Mouse (Mus musculus): ENCODE results near the gene Anxa2. TPM values are rescaled to one million over a fixed set of nuclear protein-coding genes. Genes with fewer than 3 reads are reported as not detected.

Anxa2 gene
- polyA plus RNA-seq, 1 experiment from 2014 or later, result 187 TPM

DNA sequence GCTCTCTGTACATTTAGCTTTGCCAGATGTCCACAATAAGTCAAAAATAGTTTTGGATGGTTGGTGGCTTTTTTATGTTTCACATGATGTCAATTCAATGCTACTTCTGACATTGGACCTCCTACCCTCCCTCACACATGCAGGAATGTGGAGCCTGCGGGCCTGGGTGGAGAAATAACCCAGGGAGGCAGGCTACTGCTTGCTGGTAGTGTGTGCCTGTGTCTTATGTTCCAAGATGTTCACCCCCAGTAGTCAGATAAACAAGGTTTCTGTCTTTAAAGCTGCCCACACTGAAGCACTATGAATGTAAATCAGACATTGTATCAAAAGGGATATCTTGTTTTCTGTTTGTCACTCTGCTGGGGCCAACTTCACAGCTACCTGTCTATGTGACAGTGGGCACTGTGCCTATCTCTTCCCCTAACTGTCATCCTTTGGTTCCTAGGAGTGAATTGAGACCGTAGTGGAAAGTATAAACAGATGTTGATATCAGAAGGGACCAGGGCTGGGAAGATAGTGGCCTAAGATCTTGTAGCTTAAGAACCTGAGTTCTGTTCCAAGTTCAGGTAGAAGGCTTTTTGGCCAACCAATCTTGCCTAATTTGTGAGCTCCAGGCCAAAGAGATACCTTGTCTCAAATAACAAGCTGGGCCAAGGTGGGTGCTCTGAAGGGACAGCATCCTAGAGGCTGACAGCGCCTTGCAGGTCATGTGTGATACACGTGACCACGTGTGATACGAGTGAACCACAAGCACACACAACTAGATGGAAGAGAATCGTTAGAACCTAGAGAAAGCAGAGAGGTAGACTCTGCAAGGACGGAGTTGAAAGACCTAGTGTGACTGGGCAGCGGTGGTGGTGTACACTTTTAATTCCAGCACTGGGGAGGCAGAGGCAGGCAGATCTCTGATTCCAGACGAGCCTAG is 1.3 kb upstream of the Anxa2 start:
- ATAC-seq (ENCODE audit: low FRiP score), result no peak

DNA sequence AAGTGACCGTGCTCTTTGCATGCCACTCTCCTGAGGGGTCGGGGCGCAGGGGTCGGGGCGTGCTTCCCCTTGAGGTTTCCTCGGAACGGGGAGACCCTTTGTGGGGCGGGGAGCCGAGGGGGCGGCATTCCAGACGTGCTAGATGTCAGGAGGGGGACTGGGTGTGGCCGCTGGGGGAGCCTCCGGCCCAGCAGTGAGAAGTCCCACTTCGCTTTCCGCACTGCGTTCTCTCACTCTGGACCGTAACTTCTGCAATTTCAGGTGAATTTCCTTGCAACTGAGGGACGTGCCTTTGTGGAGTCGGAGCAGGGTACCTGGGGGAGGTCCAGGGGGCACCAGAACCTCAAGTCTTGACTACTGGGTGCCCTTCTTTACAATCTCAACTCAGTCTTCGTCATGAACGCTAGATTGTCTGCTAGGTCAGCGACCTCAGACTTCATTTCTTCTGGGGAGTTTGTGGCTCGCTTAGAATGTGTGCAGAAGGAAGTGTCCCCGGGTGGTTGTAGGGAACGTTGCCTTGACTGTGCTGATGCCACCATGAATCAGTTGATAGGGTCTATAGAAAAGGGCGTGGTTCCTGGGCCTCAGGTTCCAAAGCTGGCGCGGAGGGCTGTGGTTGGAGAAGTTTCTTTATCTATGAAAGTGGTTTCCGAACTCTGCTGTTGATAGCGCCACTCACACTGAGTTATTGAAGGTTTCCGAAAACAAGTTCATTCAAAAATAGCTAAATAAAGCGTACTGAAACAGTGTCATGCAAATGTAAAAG is 664 bp downstream of the Anxa2 start:
- H3K36me3 ChIP-seq, result no peaks in the 10 kb centered on the region
- H3K9me3 ChIP-seq, result no peaks in the 10 kb centered on the region
- ATAC-seq (ENCODE audit: low FRiP score), result peak; percentile 37; the same call in 1 of the 2 replicates
- H3K27ac ChIP-seq, result peak overlapping the region; percentile 83
- peak overlapping the region; percentile 73 for H3K9ac ChIP-seq
- peak overlapping the region; percentile 65 for H3K4me2 ChIP-seq
- WGBS, result 7% methylated on average over 32 of the region's 32 CpGs
- H3K27me3 ChIP-seq, result peaks cover 30% of the 10 kb centered on the region
- H3K4me3 ChIP-seq, result peak overlapping the region; percentile 49
- peaks cover 40% of the 10 kb centered on the region for H3K4me1 ChIP-seq (replicated peaks)

More for the DNA sequence above, 1.3 kb upstream of the Anxa2 start:
- H3K4me1 ChIP-seq (replicated peaks), result peaks cover 25% of the 10 kb centered on the region
- no peak overlapping the region for H3K9ac ChIP-seq
- no peak overlapping the region for H3K4me3 ChIP-seq
- H3K27me3 ChIP-seq, result peaks cover 30% of the 10 kb centered on the region
- H3K36me3 ChIP-seq, result no peaks in the 10 kb centered on the region
- 0 out of 2 replicates have a peak overlapping the region, but pooled peaks have one; percentile 83 for H3K27ac ChIP-seq
- no peak overlapping the region for H3K4me2 ChIP-seq
- H3K9me3 ChIP-seq, result no peaks in the 10 kb centered on the region
- WGBS, result 95% methylated on average over 10 of the region's 10 CpGs

DNA sequence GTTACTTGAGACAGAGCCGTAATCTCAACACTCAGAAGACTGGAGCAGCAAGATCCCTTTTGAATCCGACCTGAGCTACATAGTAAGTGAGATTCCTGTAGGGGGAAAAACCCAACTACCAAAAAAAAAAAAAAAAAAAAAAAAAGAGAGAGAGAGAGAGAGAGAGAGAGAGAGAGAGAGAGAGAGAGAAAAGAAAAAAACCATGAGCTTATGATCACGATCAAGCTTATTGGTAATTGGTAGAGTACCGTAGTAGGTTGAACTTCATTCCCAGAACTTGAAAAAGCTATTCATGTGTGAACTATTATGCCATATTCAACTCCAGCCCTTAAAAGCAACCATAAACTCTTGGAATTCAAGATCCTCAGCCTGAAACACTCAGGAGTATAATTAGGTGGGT is 1.3 kb downstream of the Anxa2 start:
- 69% methylated on average over 4 of the region's 4 CpGs for WGBS
- Histone ChIP-seq H3K9ac (0 out of 2 replicates have a peak overlapping the region, but pooled peaks have one; percentile 73), H3K9me3 (no peaks in the 10 kb centered on the region), H3K4me1 (replicated peaks) (peaks cover 42% of the 10 kb centered on the region), H3K27ac (peak overlapping the region; percentile 18; the same call in 1 of the 2 replicates), H3K4me3 (peak overlapping the region; percentile 49), H3K4me2 (peak overlapping the region; percentile 65), H3K36me3 (no peaks in the 10 kb centered on the region), H3K27me3 (peaks cover 30% of the 10 kb centered on the region)
- ATAC-seq (ENCODE audit: low FRiP score), result no peak

DNA sequence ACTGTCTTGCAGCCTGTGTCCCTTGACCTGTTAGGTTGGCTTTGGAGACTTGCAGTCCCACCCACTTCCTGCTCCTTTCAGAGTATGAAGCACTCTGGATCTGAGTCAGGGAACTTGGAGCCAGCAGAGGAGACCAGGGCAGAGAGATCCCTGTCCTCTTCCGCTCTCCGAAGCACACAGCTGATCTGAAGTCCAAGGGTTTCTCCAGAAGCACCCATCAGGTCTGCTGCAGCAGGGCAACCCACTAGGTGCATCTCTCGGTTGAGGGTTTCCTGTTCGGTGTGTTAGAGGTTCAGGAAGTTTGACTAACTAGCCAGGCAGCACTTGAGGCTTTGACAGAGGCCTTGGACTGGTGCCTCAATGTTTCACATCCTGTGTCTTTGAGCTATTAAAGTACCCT is 2.0 kb downstream of the Anxa2 start:
- Histone ChIP-seq H3K27ac (0 out of 2 replicates have a peak overlapping the region, but pooled peaks have one; percentile 3), H3K4me3 (no peak overlapping the region), H3K27me3 (peaks cover 30% of the 10 kb centered on the region), H3K4me1 (replicated peaks) (peaks cover 42% of the 10 kb centered on the region), H3K36me3 (no peaks in the 10 kb centered on the region), H3K4me2 (peak overlapping the region; percentile 65), H3K9ac (no peak overlapping the region), H3K9me3 (no peaks in the 10 kb centered on the region)
- ATAC-seq (ENCODE audit: low FRiP score), result no peak
- 79% methylated on average over 4 of the region's 4 CpGs for WGBS

DNA sequence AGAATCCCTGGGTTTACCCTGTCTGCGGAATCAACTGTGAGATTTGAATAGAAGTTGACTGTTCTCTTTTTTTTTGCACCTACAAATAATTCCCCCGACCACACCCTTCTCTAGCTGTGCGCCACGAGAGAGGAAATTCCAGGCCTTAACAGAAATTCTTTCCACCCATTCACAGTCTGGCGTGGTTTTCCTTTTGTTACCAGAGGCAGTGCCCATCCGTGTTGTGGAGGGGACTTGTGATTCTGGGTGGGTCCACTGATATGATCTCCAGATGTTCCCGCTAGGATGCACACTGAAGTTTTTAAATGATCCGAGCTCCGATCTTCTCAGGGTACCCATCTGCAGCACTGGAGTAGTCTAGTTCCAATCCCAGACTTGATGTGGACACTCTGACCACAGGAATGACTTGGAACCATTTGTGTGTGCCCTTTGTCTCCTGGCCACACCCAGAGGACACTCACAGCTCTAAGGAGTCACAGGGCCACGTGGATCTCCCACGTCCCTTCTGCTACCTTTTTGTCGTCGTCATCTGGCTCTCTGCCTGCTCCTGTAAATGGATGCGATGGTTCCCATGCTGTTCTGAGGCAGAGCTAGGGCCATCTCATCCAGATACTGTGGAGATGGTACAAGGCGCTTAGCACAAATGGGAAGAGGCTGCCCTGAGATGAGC is 3.1 kb downstream of the Anxa2 start:
- Histone ChIP-seq H3K9me3 (no peaks in the 10 kb centered on the region), H3K36me3 (no peaks in the 10 kb centered on the region), H3K27me3 (peaks cover 30% of the 10 kb centered on the region), H3K4me3 (no peak overlapping the region), H3K4me2 (0 out of 2 replicates have a peak overlapping the region, but pooled peaks have one; percentile 0), H3K9ac (no peak overlapping the region), H3K4me1 (replicated peaks) (peaks cover 42% of the 10 kb centered on the region), H3K27ac (no peak overlapping the region; the same call in 1 of the 2 replicates)
- ATAC-seq (ENCODE audit: low FRiP score), result no peak
- WGBS, result 84% methylated on average over 15 of the region's 15 CpGs

DNA sequence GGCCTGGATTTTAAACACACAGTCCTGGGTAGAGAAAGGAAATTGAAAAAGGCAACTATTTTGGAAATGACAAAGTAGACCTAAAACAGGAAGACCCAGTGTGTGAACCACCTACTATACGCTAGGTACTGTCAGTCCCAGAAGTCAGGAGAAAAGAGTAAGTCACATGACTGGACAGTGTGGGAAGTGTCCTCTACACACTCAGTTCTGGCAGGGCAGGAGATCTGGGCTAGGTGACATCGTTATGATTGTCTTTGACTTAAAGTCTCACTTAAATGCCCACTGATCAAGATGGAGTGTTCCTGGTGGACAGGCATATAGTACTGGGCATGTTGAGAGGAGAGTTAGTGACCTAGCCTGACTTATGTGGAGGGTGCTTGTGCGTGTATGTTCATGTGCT is 3.7 kb downstream of the Anxa2 start:
- Histone ChIP-seq H3K27me3 (peaks cover 30% of the 10 kb centered on the region), H3K4me1 (replicated peaks) (peaks cover 42% of the 10 kb centered on the region), H3K9me3 (no peaks in the 10 kb centered on the region), H3K9ac (no peak overlapping the region), H3K4me2 (no peak overlapping the region), H3K27ac (no peak overlapping the region), H3K36me3 (no peaks in the 10 kb centered on the region), H3K4me3 (no peak overlapping the region)
- ATAC-seq (ENCODE audit: low FRiP score), result no peak
- WGBS, result 95% methylated on average over 3 of the region's 3 CpGs

DNA sequence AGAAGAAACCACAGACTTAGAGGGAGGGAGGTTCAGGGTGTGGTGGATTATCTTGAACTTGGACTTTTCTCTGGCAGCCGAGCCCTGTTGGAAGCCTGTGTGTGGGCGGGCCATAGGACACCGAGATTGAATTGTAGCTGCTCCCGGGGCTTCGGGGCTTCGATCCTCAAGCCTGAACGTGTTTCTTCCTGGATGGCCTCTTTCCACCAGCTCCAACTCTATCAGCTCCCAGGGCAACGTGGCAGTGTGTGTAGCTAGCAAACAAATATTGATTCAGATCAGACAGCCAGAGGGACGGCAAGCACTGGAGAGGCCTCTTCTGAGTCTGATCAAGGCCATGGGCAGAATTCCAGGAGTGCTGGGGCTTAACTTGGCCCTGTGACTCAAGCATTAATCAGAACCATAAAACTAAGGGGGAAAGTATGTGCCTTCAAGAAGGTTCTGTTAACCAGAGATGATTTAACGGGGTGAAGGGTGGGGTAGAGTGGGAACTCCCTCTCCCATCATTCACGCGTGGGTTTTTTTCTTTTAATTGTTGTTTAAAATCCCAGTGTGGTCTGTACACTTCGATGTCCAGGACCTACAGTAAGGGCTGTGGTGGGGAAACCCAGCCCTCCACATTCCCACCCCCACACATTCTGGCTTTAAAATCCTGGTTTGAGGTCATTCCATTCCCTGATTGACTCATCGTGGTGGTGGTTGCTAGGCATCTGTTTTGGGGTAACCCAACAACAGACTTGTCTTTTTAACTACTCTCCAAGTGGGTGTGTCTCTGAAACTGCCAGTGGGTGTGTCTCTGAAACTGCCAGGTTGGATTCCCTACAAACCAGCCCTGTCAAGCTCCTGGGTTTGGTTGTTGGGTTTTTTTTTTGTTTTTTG is 4.6 kb downstream of the Anxa2 start:
- no peak overlapping the region for H3K9ac ChIP-seq
- H3K36me3 ChIP-seq, result no peaks in the 10 kb centered on the region
- H3K27me3 ChIP-seq, result peaks cover 28% of the 10 kb centered on the region
- 61% methylated on average over 14 of the region's 14 CpGs for WGBS
- H3K4me2 ChIP-seq, result no peak overlapping the region
- H3K27ac ChIP-seq, result peak overlapping the region; percentile 40
- ATAC-seq (ENCODE audit: low FRiP score), result no peak
- H3K9me3 ChIP-seq, result no peaks in the 10 kb centered on the region
- H3K4me3 ChIP-seq, result no peak overlapping the region
- H3K4me1 ChIP-seq (replicated peaks), result peaks cover 40% of the 10 kb centered on the region

DNA sequence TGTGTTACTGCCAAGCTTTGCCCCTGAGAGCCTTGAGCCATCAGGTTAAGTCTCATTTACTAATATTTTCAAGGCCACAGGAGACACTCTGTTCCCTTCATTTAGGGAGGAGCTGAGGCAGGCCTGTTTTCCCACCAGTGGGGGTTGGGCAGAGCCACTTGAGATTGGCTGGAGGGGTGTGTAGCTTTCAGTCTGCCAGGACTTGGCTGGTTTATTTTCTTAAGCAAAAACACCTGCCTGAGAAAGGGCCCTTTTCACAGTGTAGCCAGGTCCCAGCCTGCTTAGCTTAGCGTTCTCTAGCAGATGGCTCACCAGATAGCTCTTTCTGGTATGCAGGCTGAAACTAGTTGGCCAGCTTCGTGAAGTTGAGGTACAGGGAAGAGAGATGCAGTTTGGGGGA is 5.6 kb downstream of the Anxa2 start:
- Histone ChIP-seq H3K27me3 (peaks cover 18% of the 10 kb centered on the region), H3K4me1 (replicated peaks) (peaks cover 30% of the 10 kb centered on the region), H3K9ac (no peak overlapping the region), H3K27ac (no peak overlapping the region), H3K4me3 (no peak overlapping the region), H3K36me3 (no peaks in the 10 kb centered on the region), H3K9me3 (no peaks in the 10 kb centered on the region), H3K4me2 (no peak overlapping the region)
- no peak for ATAC-seq (ENCODE audit: low FRiP score)
- WGBS, result 81% methylated on average over 2 of the region's 2 CpGs

DNA sequence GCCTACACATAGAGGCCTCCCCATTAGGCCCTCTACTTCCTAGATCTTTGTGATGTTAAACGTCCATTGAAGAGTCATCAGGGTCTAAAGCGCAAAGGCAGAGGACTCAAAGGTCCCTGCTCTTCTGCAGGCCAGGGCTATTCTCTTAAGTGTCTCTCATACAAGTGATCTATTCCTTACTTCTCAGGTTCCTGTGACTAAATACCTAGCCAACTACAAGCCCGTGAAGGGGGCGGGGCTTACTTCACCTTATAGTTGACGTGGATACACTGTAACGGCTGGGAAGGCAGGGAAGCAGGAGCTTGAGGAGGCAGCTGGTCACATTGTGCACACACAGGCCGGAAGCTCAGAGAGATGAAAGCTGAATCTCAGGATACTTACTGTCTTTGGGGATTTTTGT is 6.5 kb downstream of the Anxa2 start:
- ATAC-seq (ENCODE audit: low FRiP score), result no peak
- Histone ChIP-seq H3K27me3 (peaks cover 11% of the 10 kb centered on the region), H3K4me2 (no peak overlapping the region), H3K9ac (no peak overlapping the region), H3K36me3 (no peaks in the 10 kb centered on the region), H3K27ac (no peak overlapping the region), H3K4me3 (no peak overlapping the region), H3K9me3 (no peaks in the 10 kb centered on the region), H3K4me1 (replicated peaks) (peaks cover 25% of the 10 kb centered on the region)
- 95% methylated on average over 7 of the region's 7 CpGs for WGBS

DNA sequence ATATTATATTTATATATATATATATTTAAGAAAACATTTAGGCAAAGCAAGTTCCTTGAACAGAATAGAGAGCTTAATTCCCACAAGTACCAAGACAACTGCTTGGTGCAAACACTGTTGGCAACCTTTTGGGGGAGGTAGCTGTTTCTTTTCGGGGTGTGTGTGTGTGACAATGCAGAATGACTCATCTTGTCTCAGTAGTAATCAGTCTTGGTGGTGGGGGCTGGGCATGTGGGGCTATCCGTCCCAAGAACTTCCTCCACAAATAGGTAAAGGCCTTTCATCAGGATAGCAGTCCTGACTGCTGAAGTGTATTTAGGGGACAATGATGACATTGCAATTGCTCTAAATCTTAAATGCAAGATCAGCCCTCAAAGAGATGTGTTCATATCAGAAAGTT is 9.6 kb downstream of the Anxa2 start:
- Histone ChIP-seq H3K4me2 (no peak overlapping the region), H3K36me3 (no peaks in the 10 kb centered on the region), H3K4me3 (no peak overlapping the region), H3K9ac (no peak overlapping the region), H3K27me3 (no peaks in the 10 kb centered on the region), H3K27ac (no peak overlapping the region), H3K9me3 (no peaks in the 10 kb centered on the region), H3K4me1 (replicated peaks) (peaks cover 13% of the 10 kb centered on the region)
- ATAC-seq (ENCODE audit: low FRiP score), result no peak
- WGBS, result 79% methylated on average over 2 of the region's 2 CpGs

DNA sequence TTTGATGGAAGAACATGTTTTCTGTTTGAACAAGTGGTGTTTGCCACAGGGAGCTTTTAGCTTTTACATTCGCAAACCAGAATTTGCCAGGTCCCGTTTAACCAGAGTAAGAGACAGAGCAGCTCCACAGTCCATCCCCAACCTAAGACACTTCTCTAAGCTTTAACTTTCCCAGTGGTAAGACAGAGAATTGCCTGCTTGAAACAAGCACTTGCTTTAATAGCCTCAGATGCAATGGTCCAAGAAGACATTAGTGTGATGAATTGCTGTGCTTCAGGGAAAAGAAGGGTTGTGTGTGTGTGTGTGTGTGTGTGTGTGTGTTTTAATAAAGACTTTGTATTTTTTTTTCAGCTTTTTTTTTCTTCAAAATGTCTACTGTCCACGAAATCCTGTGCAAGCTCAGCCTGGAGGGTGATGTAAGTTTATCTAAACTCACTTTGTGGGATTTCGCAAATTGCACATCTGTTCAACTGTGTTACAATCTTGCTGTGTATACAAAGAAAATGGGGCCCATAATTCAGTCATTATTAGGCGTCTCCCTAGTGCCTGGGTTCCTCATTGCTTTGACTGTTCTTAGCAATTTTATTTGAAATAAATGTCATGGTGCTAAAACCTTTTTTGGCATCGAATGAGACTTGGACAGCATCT is 10.8 kb downstream of the Anxa2 start:
- Histone ChIP-seq H3K36me3 (no peaks in the 10 kb centered on the region), H3K4me3 (no peak overlapping the region), H3K4me1 (replicated peaks) (peaks cover 15% of the 10 kb centered on the region), H3K27me3 (no peaks in the 10 kb centered on the region), H3K9ac (no peak overlapping the region), H3K9me3 (no peaks in the 10 kb centered on the region), H3K27ac (no peak overlapping the region), H3K4me2 (no peak overlapping the region)
- no peak for ATAC-seq (ENCODE audit: low FRiP score)
- WGBS, result 76% methylated on average over 6 of the region's 6 CpGs
